ENCODE assay signal across 20 mouse cellular contexts in the genomic region with DNA sequence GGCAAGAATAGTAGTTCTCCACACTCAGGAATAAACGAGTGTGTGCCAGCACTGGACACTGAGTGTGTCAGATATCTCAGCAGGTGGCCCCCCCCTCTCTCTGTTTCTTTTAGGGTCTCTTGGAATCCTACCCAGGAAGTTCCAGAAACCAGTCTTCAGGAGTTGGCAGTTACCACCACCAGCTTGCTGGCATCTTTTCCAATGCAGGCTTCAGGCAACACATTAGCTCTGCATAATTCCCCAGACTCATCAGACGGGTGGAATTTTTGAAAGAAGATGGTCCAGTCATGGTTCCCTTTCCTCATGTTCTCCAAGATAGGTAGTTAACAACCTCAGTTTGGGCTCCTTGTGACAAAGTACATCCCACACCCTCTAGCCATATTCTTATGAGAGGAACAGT.
"Had no signal": no experiment of that assay in that cellular context is flagged by ENCODE, and none has a peak within 500 bp of the region (broad histone marks: within the 10 kb centered on the region; RNA-seq: fewer than 3 reads in every experiment).

No protein-coding gene starts in this region.

- H3K27me3 ChIP-seq: kidney, embryonic 15.5 days; limb, embryonic 12.5 days; limb, embryonic 15.5 days; midbrain, embryonic 12.5 days; midbrain, embryonic 15.5 days; neural tube, embryonic 13.5 days had no signal

- H3K4me1 ChIP-seq: kidney, embryonic 15.5 days; limb, embryonic 12.5 days; limb, embryonic 15.5 days; midbrain, embryonic 12.5 days; midbrain, embryonic 15.5 days; neural tube, embryonic 13.5 days had no signal

- H3K4me3 ChIP-seq: kidney, embryonic 15.5 days; limb, embryonic 12.5 days; limb, embryonic 15.5 days; midbrain, embryonic 12.5 days; midbrain, embryonic 15.5 days; neural tube, embryonic 13.5 days had no signal

- H3K27ac ChIP-seq: kidney, embryonic 15.5 days; limb, embryonic 12.5 days; limb, embryonic 15.5 days; liver, embryonic 14.5 days; macrophage; midbrain, embryonic 12.5 days; midbrain, embryonic 15.5 days; neural tube, embryonic 13.5 days had no signal

- H3K9ac ChIP-seq: kidney, embryonic 15.5 days; limb, embryonic 12.5 days; limb, embryonic 15.5 days; liver, embryonic 14.5 days; liver, postnatal 0 days; lung, embryonic 14.5 days; midbrain, embryonic 12.5 days; midbrain, embryonic 15.5 days; neural tube, embryonic 13.5 days had no signal

- DNase-seq: kidney, adult 11 months; kidney, adult 8-10 months; kidney, postnatal 10 days; kidney, postnatal 36 days; layer of hippocampus, postnatal 36 days; left cerebral cortex, postnatal 4 days; liver, postnatal 0 days; lung, embryonic 14.5 days; thymus, adult 18-20 months; thymus, postnatal 36 days had no signal

- H3K4me2 ChIP-seq: kidney, embryonic 15.5 days; limb, embryonic 12.5 days; limb, embryonic 15.5 days; liver, embryonic 11.5 days; lung, embryonic 14.5 days; midbrain, embryonic 12.5 days; midbrain, embryonic 15.5 days; neural tube, embryonic 13.5 days had no signal

- H3K36me3 ChIP-seq: kidney, embryonic 15.5 days; limb, embryonic 12.5 days; limb, embryonic 15.5 days; midbrain, embryonic 12.5 days; midbrain, embryonic 15.5 days; neural tube, embryonic 13.5 days had no signal

- H3K9me3 ChIP-seq: kidney, embryonic 15.5 days; limb, embryonic 12.5 days; limb, embryonic 15.5 days; midbrain, embryonic 12.5 days; midbrain, embryonic 15.5 days; neural tube, embryonic 13.5 days had no signal

- ATAC-seq: liver, postnatal 0 days; lung, postnatal 0 days; midbrain, embryonic 15.5 days had no signal
